Mouse (Mus musculus): Measurements from ENCODE around the gene Plcg2.

Plcg2 gene

GRCm38 (mm10) chr8:117637462-117637861 is 139.4 kb downstream of the Plcg2 start:
- no peak for DNase-seq (ENCODE audit: low spot score)

- DNase-seq (ENCODE audit: low spot score) = no peak
Observed at GRCm38 (mm10) chr8:117639631-117640030, 141.5 kb downstream of the Plcg2 start.

- no peak for DNase-seq (ENCODE audit: low spot score)
Observed at GRCm38 (mm10) chr8:117645486-117645885, 147.4 kb downstream of the Plcg2 start.

GRCm38 (mm10) chr8:117646020-117646419 is 147.9 kb downstream of the Plcg2 start:
- peak; percentile 64 for DNase-seq (ENCODE audit: low spot score)

- DNase-seq (ENCODE audit: low spot score) = no peak
Observed at GRCm38 (mm10) chr8:117646440-117646839, 148.3 kb downstream of the Plcg2 start.

- no peak for DNase-seq (ENCODE audit: low spot score)
Observed at GRCm38 (mm10) chr8:117652318-117652717, 154.2 kb downstream of the Plcg2 start.

GRCm38 (mm10) chr8:117658990-117659389 is 160.9 kb downstream of the Plcg2 start:
- DNase-seq (ENCODE audit: low spot score) = no peak

GRCm38 (mm10) chr8:117660358-117661031 is 162.4 kb downstream of the Plcg2 start:
- DNase-seq (ENCODE audit: low spot score) = peak; percentile 6

GRCm38 (mm10) chr8:117667349-117668124 is 169.4 kb downstream of the Plcg2 start:
- no peak for DNase-seq (ENCODE audit: low spot score)

- no peak for DNase-seq (ENCODE audit: low spot score)
Observed at GRCm38 (mm10) chr8:117670461-117670860, 172.4 kb downstream of the Plcg2 start.

GRCm38 (mm10) chr8:117672558-117672957 is 174.5 kb downstream of the Plcg2 start:
- DNase-seq (ENCODE audit: low spot score) = no peak

GRCm38 (mm10) chr8:117673430-117673830 is 175.3 kb downstream of the Plcg2 start, which contains the start of gene Sdr42e1:
Sdr42e1 (minus strand) TSS chr8:117673689.
- DNase-seq (ENCODE audit: low spot score) = peak; percentile 47

- DNase-seq (ENCODE audit: low spot score) = no peak
Observed at GRCm38 (mm10) chr8:117675171-117675570, 177.1 kb downstream of the Plcg2 start.

GRCm38 (mm10) chr8:117676460-117676859 is 178.4 kb downstream of the Plcg2 start:
- no peak for DNase-seq (ENCODE audit: low spot score)

GRCm38 (mm10) chr8:117677011-117677410 is 178.9 kb downstream of the Plcg2 start:
- no peak for DNase-seq (ENCODE audit: low spot score)

- DNase-seq (ENCODE audit: low spot score) = no peak
Observed at GRCm38 (mm10) chr8:117678650-117679049, 180.6 kb downstream of the Plcg2 start.

GRCm38 (mm10) chr8:117683925-117684472 is 185.9 kb downstream of the Plcg2 start:
- DNase-seq (ENCODE audit: low spot score) = no peak

GRCm38 (mm10) chr8:117684504-117684903 is 186.4 kb downstream of the Plcg2 start:
- DNase-seq (ENCODE audit: low spot score) = no peak
